Mouse (Mus musculus) gastrocnemius, postnatal 4 days (tissue): ENCODE data around the gene Gm21746. TPM values are rescaled to one million over a fixed set of nuclear protein-coding genes. Genes with fewer than 3 reads are reported as not detected.
"Not testable (repeated sequence)": the region's sequence is repeated elsewhere in the genome, so short reads cannot be mapped to it uniquely, and the experiment has no call there.

Experiments
- DNase-seq, 2 experiments: peaks; one replicate each; pipeline ENCODE4 v3.0.0; 2021 to 2022; ENCODE audit warnings: low spot score in 2 of 2, mixed read lengths in 2 of 2
- long read RNA-seq, 2 experiments: library from polyadenylated mRNA; stranded (forward); transcript quantifications; one replicate each; pipeline ENCODE4 v2.0.0; 2021
- total RNA-seq, 2 experiments: library from RNA; stranded (reverse); gene quantifications; 2 replicates each; pipeline ENCODE4 v1.2.3; 2021

Gene Gm21746
- not detected for total RNA-seq
- long read RNA-seq, experiment 1, result 0 reads
- long read RNA-seq, experiment 2, result 0 reads

DNA sequence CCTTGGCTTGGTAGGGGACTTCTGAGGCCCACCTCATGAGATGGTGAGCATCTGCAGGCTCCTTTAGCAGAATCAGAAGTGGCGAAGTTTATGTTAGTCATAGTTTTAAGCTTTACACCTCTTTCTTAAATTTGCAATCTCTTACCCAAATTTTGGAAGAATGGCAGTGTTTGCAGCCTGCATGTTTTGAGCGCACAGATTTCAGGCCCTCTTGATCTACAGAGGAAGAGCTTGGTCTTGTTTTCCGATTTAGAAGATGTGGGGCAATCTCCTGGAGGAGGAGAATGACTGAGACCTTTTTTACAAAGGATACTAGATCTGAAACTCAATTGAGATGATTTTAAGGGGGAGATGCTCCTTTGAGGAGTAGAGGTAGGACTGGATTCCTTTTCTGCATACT is at the start of gene Gm21746:
Gene Gm21746 (minus strand): TSS at position 101 of the 400 bp plus-strand sequence.
- DNase-seq, result not testable (repeated sequence)

DNA sequence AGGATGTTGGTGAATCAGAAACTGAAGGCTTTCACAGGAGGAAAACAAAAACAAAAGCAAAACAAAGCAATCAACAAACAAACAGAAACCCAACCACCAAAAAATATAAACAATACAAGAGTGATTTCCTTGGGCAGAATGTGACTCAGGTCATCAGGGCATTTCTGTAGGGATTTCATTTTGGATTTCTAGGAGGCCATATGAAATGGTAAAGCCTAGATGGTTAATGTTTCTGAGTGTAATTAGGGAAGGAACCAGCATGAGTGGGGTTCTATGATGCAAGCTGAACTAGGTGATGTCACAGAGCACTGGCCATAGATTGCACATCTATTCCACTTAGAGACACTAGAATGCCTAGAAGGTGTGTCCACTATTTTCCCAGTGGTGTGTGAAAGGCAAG is 29.0 kb upstream of the Gm21746 start, which contains the start of gene Gm20873:
Gene Gm20873 (plus strand): TSS at position 301 of the 400 bp plus-strand sequence.
- not testable (repeated sequence) for DNase-seq

Other genes with a start within 250 kb of the Gm21746 start
- not detected for gene Gm20873, start 29.1 kb upstream of the Gm21746 start, total RNA-seq